Mouse (Mus musculus) liver, embryonic 13.5 days (tissue): ENCODE measurements at regions not wholly inside any gene's neighbourhood (a gene's known extent, or its start where the extent isn't known, plus 50 kb on each side); places are given as distances from the start of the nearest gene placed in this dataset.
A peak's percentile ranks its signal among the peaks of the same experiment; 100 is the strongest.

ENCODE experiments used
- ATAC-seq: fragments of 200-750 bp; cut with Nextera tagmentation; 2 replicates; pipeline ENCODE4 v1.8.0; 2017; ENCODE audit warnings: low read depth, mild to moderate bottlenecking, moderate number of reproducible peaks, moderate library complexity
- DNase-seq: peaks from one replicate; pipeline ENCODE4 v3.0.0; 2022
- H3K27ac ChIP-seq: fragments of 300-500 bp; sonication (generic); 2 replicates; pipeline ENCODE4 v1.5.1; 2015; ENCODE audit warnings: moderate library complexity, mild to moderate bottlenecking, inconsistent platforms
- H3K27me3 ChIP-seq: fragments of 300-500 bp; sonication (generic); 2 replicates; pipeline ENCODE4 v1.6.1; 2015; ENCODE audit warnings: mild to moderate bottlenecking, inconsistent platforms
- H3K36me3 ChIP-seq: fragments of 300-500 bp; sonication (generic); 2 replicates; pipeline ENCODE4 v1.6.1; 2015; ENCODE audit warnings: mild to moderate bottlenecking, inconsistent platforms
- H3K4me1 ChIP-seq: fragments of 300-500 bp; sonication (generic); replicated peaks from 2 replicates; pipeline ENCODE4 v1.6.1; 2015; ENCODE audit warnings: inconsistent platforms
- H3K4me2 ChIP-seq: fragments of 300-500 bp; sonication (generic); 2 replicates; pipeline ENCODE4 v1.6.1; 2015; ENCODE audit warnings: inconsistent platforms, mild to moderate bottlenecking, moderate library complexity
- H3K4me3 ChIP-seq: fragments of 300-500 bp; sonication (generic); replicated peaks from 2 replicates; pipeline ENCODE4 v1.5.1; 2015; ENCODE audit warnings: mild to moderate bottlenecking, inconsistent platforms
- H3K9ac ChIP-seq: fragments of 300-500 bp; sonication (generic); 2 replicates; pipeline ENCODE4 v1.6.1; 2015; ENCODE audit warnings: mild to moderate bottlenecking, inconsistent platforms
- H3K9me3 ChIP-seq: fragments of 300-500 bp; sonication (generic); replicated peaks from 2 replicates; pipeline ENCODE4 v1.6.1; 2016; ENCODE audit warnings: inconsistent platforms
- WGBS: fragments of 180-500 bp; shearing (Covaris S2); methylation state at CpG from one replicate; pipeline ENCODE4 v1.1.7; 2015; ENCODE audit not compliant: insufficient replicate concordance; 5-methylcytosine and 5-hydroxymethylcytosine counted together

DNA sequence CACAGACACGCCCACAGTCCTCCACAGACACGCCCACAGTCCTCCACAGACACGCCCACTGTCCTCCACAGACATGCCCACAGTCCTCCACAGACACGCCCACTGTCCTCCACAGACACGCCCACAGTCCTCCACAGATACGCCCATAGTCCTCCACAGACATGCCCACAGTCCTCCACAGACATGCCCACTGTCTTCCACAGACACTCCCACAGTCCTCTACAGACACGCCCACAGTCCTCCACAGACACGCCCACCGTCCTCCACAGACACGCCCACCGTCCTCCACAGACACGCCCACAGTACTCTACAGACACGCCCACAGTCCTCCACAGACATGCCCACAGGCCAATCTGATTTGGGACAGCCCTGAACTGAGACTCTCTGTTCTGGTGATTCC, 187.6 kb upstream of the Ajap1 start:
- no peaks in the 10 kb centered on the region for H3K36me3 ChIP-seq
- H3K4me1 ChIP-seq, result peaks cover 26% of the 10 kb centered on the region
- peaks cover 3% of the 10 kb centered on the region; the same call in 1 of the 2 replicates for H3K9me3 ChIP-seq
- H3K4me2 ChIP-seq, result no peak overlapping the region
- H3K27ac ChIP-seq, result no peak overlapping the region
- no peak overlapping the region for H3K9ac ChIP-seq
- WGBS, result 62% methylated on average over 13 of the region's 13 CpGs
- H3K4me3 ChIP-seq, result no peak overlapping the region
- DNase-seq (peak; percentile 48), ATAC-seq (no peak)
- H3K27me3 ChIP-seq, result no peaks in the 10 kb centered on the region

DNA sequence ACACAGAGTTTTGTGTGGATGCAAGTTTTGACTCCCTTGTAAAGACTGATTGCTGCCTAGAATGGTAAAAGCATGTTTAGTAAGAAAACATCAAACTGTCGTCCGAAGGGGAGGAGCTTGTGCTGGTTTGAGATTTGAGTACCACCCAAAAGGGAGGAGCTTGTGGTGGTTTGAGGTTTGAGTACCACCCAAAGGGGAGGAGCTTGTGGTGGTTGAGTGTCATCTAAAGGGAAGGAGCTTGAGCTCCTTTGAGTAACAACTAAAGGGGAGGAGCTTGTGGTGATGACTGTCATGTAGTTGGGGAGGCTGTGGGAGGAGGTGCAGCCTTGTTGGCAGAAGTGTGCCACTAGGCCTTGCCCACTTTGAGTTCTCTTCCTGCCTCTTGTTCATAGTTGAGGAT, 192.8 kb upstream of the Ajap1 start:
- Histone ChIP-seq H3K9ac (no peak overlapping the region), H3K4me3 (no peak overlapping the region), H3K4me2 (no peak overlapping the region), H3K36me3 (no peaks in the 10 kb centered on the region), H3K9me3 (no peaks in the 10 kb centered on the region), H3K27me3 (no peaks in the 10 kb centered on the region), H3K4me1 (no peaks in the 10 kb centered on the region), H3K27ac (no peak overlapping the region)
- WGBS, result 59% methylated on average over 2 of the region's 2 CpGs
- no peak for DNase-seq
- ATAC-seq, result no peak

DNA sequence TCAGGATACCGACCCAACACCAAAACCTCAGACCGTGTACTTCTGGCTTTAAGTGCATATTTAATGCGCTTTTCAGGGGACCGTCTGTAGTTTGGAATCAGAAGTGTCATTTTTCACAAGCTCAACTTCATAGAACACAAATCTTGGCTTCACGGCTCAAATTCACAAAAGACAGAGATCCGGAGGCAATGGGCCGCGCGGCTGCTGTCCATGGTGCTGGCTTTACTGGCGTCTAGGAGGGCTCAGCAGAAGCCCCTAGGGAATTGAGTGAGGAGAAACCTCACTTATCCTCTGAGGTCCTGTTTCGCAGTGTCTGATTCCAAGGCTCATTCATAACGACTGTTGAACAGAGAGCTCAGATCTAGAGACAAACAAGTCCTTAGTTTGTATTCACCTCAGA, 196.5 kb upstream of the Ajap1 start:
- ATAC-seq (no peak), DNase-seq (no peak)
- Histone ChIP-seq H3K9ac (no peak overlapping the region), H3K36me3 (no peaks in the 10 kb centered on the region), H3K4me3 (no peak overlapping the region), H3K27me3 (no peaks in the 10 kb centered on the region), H3K9me3 (no peaks in the 10 kb centered on the region), H3K27ac (no peak overlapping the region), H3K4me2 (no peak overlapping the region), H3K4me1 (no peaks in the 10 kb centered on the region)
- WGBS, result 28% methylated on average over 12 of the region's 12 CpGs

DNA sequence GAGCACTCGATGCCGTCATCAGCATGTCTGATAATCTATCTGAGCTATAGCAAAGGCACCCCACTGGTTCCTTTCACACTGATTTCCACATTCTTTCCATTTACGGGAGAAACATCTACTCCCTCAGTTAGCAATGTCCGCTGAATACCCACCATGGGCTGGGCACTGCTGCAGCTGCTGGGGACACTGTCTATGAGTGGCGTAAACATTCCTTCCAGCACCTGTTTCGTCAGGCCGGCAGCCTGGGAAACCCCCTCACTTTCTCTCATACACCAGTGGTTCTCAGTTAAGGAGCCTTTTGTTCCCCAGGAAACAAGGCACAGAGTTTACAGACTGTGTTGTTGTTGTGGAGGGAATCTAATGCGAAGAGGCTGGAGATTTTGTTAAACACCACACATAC, 205.8 kb upstream of the Ajap1 start:
- H3K36me3 ChIP-seq, result no peaks in the 10 kb centered on the region
- H3K9ac ChIP-seq, result no peak overlapping the region
- 62% methylated on average over 8 of the region's 8 CpGs for WGBS
- no peak overlapping the region for H3K4me3 ChIP-seq
- no peak overlapping the region for H3K4me2 ChIP-seq
- no peaks in the 10 kb centered on the region for H3K9me3 ChIP-seq
- DNase-seq, result no peak
- ATAC-seq, result no peak
- no peak overlapping the region for H3K27ac ChIP-seq
- H3K4me1 ChIP-seq, result no peaks in the 10 kb centered on the region
- no peaks in the 10 kb centered on the region for H3K27me3 ChIP-seq

DNA sequence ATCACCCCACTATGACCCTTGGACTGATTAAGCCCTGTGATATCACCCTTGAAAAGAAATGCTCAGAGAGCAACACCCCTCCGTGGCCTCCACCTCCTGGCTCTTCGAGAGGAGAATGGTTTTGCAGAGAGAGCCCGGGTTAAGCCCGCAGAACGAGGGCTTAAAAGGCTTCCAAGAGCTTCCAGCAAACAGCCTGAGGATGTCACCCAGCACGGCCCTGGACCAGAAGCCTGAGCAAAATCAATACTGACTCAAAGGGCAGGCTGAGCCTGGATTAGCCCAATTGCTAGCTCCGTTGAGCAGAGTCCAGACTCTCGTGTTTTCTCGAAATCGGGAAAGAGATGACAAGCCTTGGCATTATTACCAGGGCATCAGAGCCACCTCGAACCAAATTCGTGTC, 211.3 kb upstream of the Ajap1 start:
- ATAC-seq (no peak), DNase-seq (no peak)
- Histone ChIP-seq H3K27ac (no peak overlapping the region), H3K9me3 (no peaks in the 10 kb centered on the region), H3K27me3 (no peaks in the 10 kb centered on the region), H3K4me2 (no peak overlapping the region), H3K4me1 (no peaks in the 10 kb centered on the region), H3K4me3 (no peak overlapping the region), H3K9ac (no peak overlapping the region), H3K36me3 (no peaks in the 10 kb centered on the region)
- WGBS, result 63% methylated on average over 12 of the region's 12 CpGs

DNA sequence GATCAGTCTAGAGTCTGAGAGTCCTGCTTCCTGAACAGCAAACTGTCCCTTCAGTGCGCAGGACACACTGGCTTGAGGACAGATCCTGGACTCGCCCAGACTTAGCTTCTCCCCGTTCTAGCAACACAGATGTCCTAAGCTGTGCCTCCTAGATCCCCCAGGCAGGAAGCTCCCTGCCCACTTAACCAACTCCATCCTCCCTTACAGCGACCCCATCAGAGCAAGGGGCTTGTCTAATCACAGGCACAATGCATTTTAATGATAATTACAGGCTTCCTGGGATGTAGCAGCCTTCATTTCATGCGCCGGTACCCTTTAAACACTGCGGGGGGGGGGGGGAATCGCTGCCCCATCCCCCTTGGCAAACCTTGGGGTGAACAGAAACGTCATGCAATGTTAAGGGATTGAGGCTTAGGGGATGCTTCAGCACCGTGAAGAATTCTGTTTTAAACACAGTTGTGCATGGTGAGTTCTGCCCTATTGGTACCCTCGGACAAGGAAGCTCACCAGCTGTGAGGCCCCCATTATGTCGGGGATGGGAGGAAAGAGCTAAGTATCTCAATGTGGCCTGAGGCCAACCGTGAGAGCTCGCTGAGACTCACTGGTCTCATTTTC, 213.9 kb upstream of the Ajap1 start:
- H3K9ac ChIP-seq, result no peak overlapping the region
- H3K36me3 ChIP-seq, result no peaks in the 10 kb centered on the region
- ATAC-seq (no peak), DNase-seq (no peak)
- H3K27ac ChIP-seq, result no peak overlapping the region
- no peaks in the 10 kb centered on the region for H3K27me3 ChIP-seq
- H3K4me3 ChIP-seq, result no peak overlapping the region
- no peaks in the 10 kb centered on the region for H3K9me3 ChIP-seq
- no peak overlapping the region for H3K4me2 ChIP-seq
- no peaks in the 10 kb centered on the region for H3K4me1 ChIP-seq
- 45% methylated on average over 14 of the region's 14 CpGs for WGBS

DNA sequence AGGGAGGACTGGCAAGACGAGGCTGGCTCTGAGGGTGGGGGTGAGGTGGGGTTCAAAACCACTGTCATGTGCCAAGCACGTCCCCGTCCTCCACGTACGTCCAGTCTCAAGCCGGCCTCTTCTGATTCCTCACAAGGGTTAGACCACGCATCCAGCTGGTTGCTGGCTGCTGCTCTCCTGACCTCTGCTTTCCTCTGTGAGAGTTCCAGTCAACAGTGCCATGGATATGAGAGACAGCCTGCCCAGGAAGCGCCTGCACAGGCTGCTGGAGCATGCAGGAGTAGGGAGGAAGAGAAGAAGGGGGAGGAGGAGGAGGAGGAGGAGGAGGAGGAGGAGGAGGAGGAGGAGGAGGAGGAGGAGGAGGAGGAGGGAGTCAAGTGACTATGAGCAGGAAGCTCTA, 224.6 kb upstream of the Ajap1 start:
- 67% methylated on average over 8 of the region's 8 CpGs for WGBS

DNA sequence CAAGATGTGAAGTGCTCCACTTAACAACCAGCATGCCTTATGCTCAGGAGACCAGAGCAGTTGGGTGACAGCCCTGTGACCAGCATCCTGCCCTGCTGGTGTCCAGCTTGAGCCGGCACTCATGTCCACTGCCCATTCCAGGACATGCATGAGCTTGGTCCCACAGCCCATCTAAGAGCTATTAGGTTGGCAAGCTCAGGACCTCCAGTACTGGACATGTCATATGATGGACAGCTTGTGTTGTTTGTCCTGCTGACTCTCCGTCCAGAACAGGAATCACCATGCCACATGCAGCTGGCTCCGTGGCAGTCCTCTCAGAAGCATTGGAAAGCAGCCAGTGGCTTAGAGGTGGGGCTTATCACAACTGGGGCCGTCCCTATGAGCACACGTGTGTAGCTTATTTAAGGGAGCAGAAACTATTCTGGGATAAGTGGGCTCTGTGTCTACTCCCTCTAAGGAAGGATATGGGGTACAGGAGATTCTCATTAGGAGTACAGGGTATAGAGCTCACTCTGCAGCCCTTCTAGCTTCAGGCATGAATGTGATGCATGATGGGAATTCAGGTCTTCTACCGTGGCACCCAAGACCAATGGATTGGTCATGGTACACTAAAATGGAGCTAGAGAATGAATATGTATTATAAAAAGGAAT, 232.5 kb upstream of the Ajap1 start:
- no peak overlapping the region for H3K4me2 ChIP-seq
- WGBS, result 51% methylated on average over 6 of the region's 6 CpGs
- no peaks in the 10 kb centered on the region for H3K36me3 ChIP-seq
- no peak for ATAC-seq
- no peaks in the 10 kb centered on the region for H3K27me3 ChIP-seq
- no peaks in the 10 kb centered on the region for H3K4me1 ChIP-seq
- H3K4me3 ChIP-seq, result no peak overlapping the region
- no peak overlapping the region for H3K27ac ChIP-seq
- DNase-seq, result no peak
- H3K9me3 ChIP-seq, result no peaks in the 10 kb centered on the region
- H3K9ac ChIP-seq, result no peak overlapping the region

More for the DNA sequence above, 224.6 kb upstream of the Ajap1 start:
- Histone ChIP-seq H3K4me3 (no peak overlapping the region), H3K4me2 (no peak overlapping the region), H3K36me3 (no peaks in the 10 kb centered on the region), H3K4me1 (no peaks in the 10 kb centered on the region), H3K27ac (no peak overlapping the region), H3K27me3 (no peaks in the 10 kb centered on the region), H3K9me3 (no peaks in the 10 kb centered on the region), H3K9ac (no peak overlapping the region)
- DNase-seq, result no peak
- no peak for ATAC-seq

DNA sequence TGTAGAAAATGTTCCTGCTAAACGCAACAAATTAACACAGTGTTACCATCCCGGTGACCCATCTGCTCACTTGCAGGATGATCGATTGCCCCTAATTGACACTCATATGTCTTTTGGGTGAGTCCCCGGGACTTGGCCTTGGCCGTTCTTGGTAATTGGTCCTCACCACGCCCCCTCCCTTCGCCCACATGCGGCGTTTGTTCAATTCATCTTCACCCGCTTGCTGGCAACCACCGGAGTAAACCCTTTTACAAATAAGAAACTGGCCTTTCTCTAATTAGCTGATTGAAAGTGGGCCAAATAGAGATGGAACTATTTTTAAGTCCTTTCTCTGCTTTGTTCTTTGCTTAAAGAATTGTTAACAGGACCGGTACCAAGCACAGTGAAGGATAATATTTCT, 234.7 kb upstream of the Ajap1 start:
- 0 out of 2 replicates have a peak, but pooled peaks cover 4% of the 10 kb centered on the region for H3K9me3 ChIP-seq
- H3K27me3 ChIP-seq, result no peaks in the 10 kb centered on the region
- ATAC-seq, result no peak
- no peak overlapping the region for H3K27ac ChIP-seq
- H3K4me3 ChIP-seq, result no peak overlapping the region
- H3K9ac ChIP-seq, result no peak overlapping the region
- no peak overlapping the region for H3K4me2 ChIP-seq
- DNase-seq, result no peak
- 77% methylated on average over 12 of the region's 12 CpGs for WGBS
- no peaks in the 10 kb centered on the region for H3K4me1 ChIP-seq
- no peaks in the 10 kb centered on the region for H3K36me3 ChIP-seq

DNA sequence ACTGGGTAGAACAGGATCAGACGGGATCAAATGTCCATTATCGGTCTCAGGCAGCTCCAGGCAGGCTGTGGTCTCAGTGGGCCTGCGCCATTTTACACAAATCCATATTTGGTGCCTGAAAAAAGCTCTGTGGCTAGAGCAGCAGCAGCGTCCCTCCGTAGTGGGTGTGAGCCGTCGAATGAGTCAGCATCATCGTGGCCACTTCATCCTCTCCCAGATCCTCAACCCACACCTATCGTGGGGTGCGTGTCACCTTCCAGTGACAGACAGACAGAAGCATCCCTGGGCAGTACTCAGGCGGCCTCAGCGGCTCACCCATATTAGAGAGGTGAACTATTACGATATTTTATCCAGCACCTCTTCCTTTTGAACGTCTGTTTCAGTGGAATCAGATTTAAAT, 233.0 kb upstream of the A430005L14Rik start:
- 55% methylated on average over 14 of the region's 14 CpGs for WGBS
- no peaks in the 10 kb centered on the region for H3K4me1 ChIP-seq
- no peak overlapping the region for H3K9ac ChIP-seq
- 0 out of 2 replicates have a peak, but pooled peaks cover 4% of the 10 kb centered on the region for H3K9me3 ChIP-seq
- no peak overlapping the region for H3K4me3 ChIP-seq
- no peaks in the 10 kb centered on the region for H3K36me3 ChIP-seq
- H3K27me3 ChIP-seq, result no peaks in the 10 kb centered on the region
- ATAC-seq, result no peak
- no peak for DNase-seq
- no peak overlapping the region for H3K4me2 ChIP-seq
- H3K27ac ChIP-seq, result no peak overlapping the region

DNA sequence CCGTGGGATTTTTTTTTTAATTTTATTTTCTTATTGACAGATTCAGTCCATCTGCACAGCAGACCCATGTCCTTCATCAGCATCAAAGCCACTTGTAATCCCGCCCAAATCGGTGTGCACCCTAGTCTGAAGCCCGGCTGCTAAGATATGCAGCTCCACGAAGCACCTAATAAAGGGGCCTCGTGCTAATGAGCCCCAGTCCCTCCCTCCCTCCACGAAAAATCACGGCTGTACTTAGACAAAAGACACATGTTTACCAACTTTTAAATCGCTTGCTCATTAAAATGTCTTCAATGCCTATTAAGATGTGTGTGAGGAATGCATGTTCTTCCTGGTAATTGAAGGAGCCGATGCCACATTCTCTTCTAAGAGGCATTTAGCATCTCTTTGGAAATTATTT, 229.8 kb upstream of the A430005L14Rik start:
- Histone ChIP-seq H3K4me1 (no peaks in the 10 kb centered on the region), H3K4me3 (no peak overlapping the region), H3K36me3 (no peaks in the 10 kb centered on the region), H3K9me3 (no peaks in the 10 kb centered on the region), H3K9ac (no peak overlapping the region), H3K27ac (no peak overlapping the region), H3K4me2 (no peak overlapping the region), H3K27me3 (no peaks in the 10 kb centered on the region)
- ATAC-seq, result no peak
- WGBS, result 61% methylated on average over 10 of the region's 10 CpGs
- no peak for DNase-seq

DNA sequence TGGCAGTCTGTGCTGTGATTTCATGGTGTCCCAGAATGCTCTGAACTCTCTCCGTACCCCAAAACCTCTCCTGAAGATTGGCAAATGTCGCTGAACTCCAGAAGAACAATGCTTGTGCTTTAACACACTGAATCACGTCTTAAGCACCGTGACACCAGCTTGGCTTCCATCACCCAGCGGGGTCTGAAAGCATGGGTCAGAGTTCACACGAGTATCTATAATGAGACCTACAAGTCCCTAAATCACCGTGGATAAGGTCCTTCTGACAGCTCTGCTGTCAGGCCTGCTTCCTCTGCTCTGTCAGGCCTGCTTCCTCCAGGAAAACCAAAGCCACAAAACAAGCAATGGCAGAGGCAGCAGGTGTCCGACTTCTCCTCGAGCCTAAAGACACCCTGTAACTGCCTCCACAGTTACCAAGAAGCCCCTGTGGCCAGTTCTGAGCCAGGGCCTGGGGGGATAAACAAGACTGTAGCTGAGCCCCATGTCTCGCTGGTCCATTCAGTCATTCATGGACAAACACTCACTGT, 229.1 kb upstream of the A430005L14Rik start:
- no peaks in the 10 kb centered on the region for H3K27me3 ChIP-seq
- ATAC-seq (no peak), DNase-seq (no peak)
- no peaks in the 10 kb centered on the region for H3K9me3 ChIP-seq
- H3K4me1 ChIP-seq, result no peaks in the 10 kb centered on the region
- no peak overlapping the region for H3K4me2 ChIP-seq
- WGBS, result 13% methylated on average over 10 of the region's 10 CpGs
- H3K36me3 ChIP-seq, result no peaks in the 10 kb centered on the region
- no peak overlapping the region for H3K9ac ChIP-seq
- no peak overlapping the region for H3K4me3 ChIP-seq
- H3K27ac ChIP-seq, result no peak overlapping the region
